Mouse (Mus musculus) embryonic facial prominence, embryonic 14.5 days (tissue): Measurements from ENCODE around the gene Sel1l. TPM values are rescaled to one million over a fixed set of nuclear protein-coding genes. Genes with fewer than 3 reads are reported as not detected.

ENCODE experiments used
- ATAC-seq: fragments of 200-750 bp; cut with Nextera tagmentation; 2 replicates; pipeline ENCODE4 v1.8.0; 2017; ENCODE audit warnings: low read depth, moderate number of reproducible peaks, moderate TSS enrichment
- DNase-seq: peaks from one replicate; pipeline ENCODE4 v3.0.0-alpha.2; 2015; ENCODE audit warnings: low spot score
- H3K27ac ChIP-seq: fragments of 300-500 bp; sonication (generic); replicated peaks from 2 replicates; pipeline ENCODE4 v1.5.1; 2014; ENCODE audit warnings: low read depth, mild to moderate bottlenecking, low read length, moderate library complexity
- H3K27me3 ChIP-seq: fragments of 300-500 bp; sonication (generic); replicated peaks from 2 replicates; pipeline ENCODE4 v1.6.1; 2014; ENCODE audit warnings: low read length; ENCODE audit not compliant: control insufficient read depth, insufficient read depth
- H3K36me3 ChIP-seq: fragments of 300-500 bp; sonication (generic); 2 replicates; pipeline ENCODE4 v1.6.1; 2014; ENCODE audit warnings: low read length, mixed read lengths; ENCODE audit not compliant: control insufficient read depth, insufficient read depth
- H3K4me1 ChIP-seq: fragments of 300-500 bp; sonication (generic); 2 replicates; pipeline ENCODE4 v1.6.1; 2014; ENCODE audit warnings: antibody characterized with exemption, low read length; ENCODE audit not compliant: control insufficient read depth, insufficient read depth
- H3K4me2 ChIP-seq: fragments of 300-500 bp; sonication (generic); 2 replicates; pipeline ENCODE4 v1.6.1; 2014; ENCODE audit warnings: low read depth, mild to moderate bottlenecking, low read length, moderate library complexity, mixed read lengths
- H3K4me3 ChIP-seq: fragments of 300-500 bp; sonication (generic); 2 replicates; pipeline ENCODE4 v1.5.1; 2014; ENCODE audit warnings: low read depth, mild to moderate bottlenecking, low read length
- H3K9ac ChIP-seq: fragments of 300-500 bp; sonication (generic); 2 replicates; pipeline ENCODE4 v1.6.1; 2014; ENCODE audit warnings: low read depth, mild to moderate bottlenecking, low read length, moderate library complexity, mixed read lengths
- H3K9me3 ChIP-seq: fragments of 300-500 bp; sonication (generic); 2 replicates; pipeline ENCODE4 v1.6.1; 2016; ENCODE audit warnings: low read length; ENCODE audit not compliant: control insufficient read depth
- WGBS: fragments of 180-500 bp; shearing (Covaris S2); extraction: QIAGEN DNeasy Blood & Tissue Kit; methylation state at CpG from one replicate; pipeline ENCODE4 v1.1.7; 2014; 5-methylcytosine and 5-hydroxymethylcytosine counted together
- polyA plus RNA-seq: library from polyadenylated mRNA; unstranded; fragments of >200 nt; fragmentation: Nextera tagmentation; extraction: Ambion mirVana; gene quantifications from 2 replicates; pipeline ENCODE4 v1.2.1, GENCODE M21; 2014

Gene Sel1l
- polyA plus RNA-seq, 1 experiment from 2014 or later: 94.8 TPM

GRCm38 (mm10) chr12:91833939-91834333, 15.0 kb downstream of the Sel1l start:
- no peak overlapping the region for H3K27ac ChIP-seq
- no peak for ATAC-seq
- no peaks in the 10 kb centered on the region for H3K9me3 ChIP-seq
- no peaks in the 10 kb centered on the region for H3K4me1 ChIP-seq
- H3K4me2 ChIP-seq: no peak overlapping the region
- peaks cover 83% of the 10 kb centered on the region for H3K36me3 ChIP-seq
- no peak for DNase-seq
- no peaks in the 10 kb centered on the region for H3K27me3 ChIP-seq
- no peak overlapping the region for H3K4me3 ChIP-seq
- 52% methylated on average over 5 of the region's 5 CpGs for WGBS
- no peak overlapping the region for H3K9ac ChIP-seq

GRCm38 (mm10) chr12:91833237-91833938, 15.6 kb downstream of the Sel1l start:
- H3K4me2 ChIP-seq: no peak overlapping the region
- DNase-seq: no peak
- no peaks in the 10 kb centered on the region for H3K9me3 ChIP-seq
- H3K9ac ChIP-seq: no peak overlapping the region
- 93% methylated on average over 3 of the region's 3 CpGs for WGBS
- no peaks in the 10 kb centered on the region for H3K27me3 ChIP-seq
- no peaks in the 10 kb centered on the region for H3K4me1 ChIP-seq
- ATAC-seq: no peak
- H3K4me3 ChIP-seq: no peak overlapping the region
- H3K27ac ChIP-seq: no peak overlapping the region
- peaks cover 81% of the 10 kb centered on the region for H3K36me3 ChIP-seq

GRCm38 (mm10) chr12:91831410-91831809, 17.5 kb downstream of the Sel1l start:
- Histone ChIP-seq H3K4me3 (no peak overlapping the region), H3K9me3 (no peaks in the 10 kb centered on the region), H3K27ac (no peak overlapping the region), H3K9ac (no peak overlapping the region), H3K27me3 (no peaks in the 10 kb centered on the region), H3K36me3 (peaks cover 80% of the 10 kb centered on the region), H3K4me1 (no peaks in the 10 kb centered on the region), H3K4me2 (no peak overlapping the region)
- no peak for DNase-seq
- ATAC-seq: no peak
- 91% methylated on average over 7 of the region's 7 CpGs for WGBS

- Histone ChIP-seq H3K4me2 (no peak overlapping the region), H3K9ac (no peak overlapping the region), H3K27me3 (no peaks in the 10 kb centered on the region), H3K4me3 (no peak overlapping the region), H3K9me3 (no peaks in the 10 kb centered on the region), H3K27ac (no peak overlapping the region), H3K36me3 (peaks cover 81% of the 10 kb centered on the region), H3K4me1 (no peaks in the 10 kb centered on the region)
- WGBS: 94% methylated on average over 12 of the region's 12 CpGs
- ATAC-seq: no peak
- DNase-seq: no peak
Observed at GRCm38 (mm10) chr12:91820461-91820860, 28.5 kb downstream of the Sel1l start.

- Histone ChIP-seq H3K27me3 (no peaks in the 10 kb centered on the region), H3K9ac (no peak overlapping the region), H3K9me3 (no peaks in the 10 kb centered on the region), H3K4me2 (no peak overlapping the region), H3K4me3 (no peak overlapping the region), H3K4me1 (no peaks in the 10 kb centered on the region), H3K36me3 (peaks cover 82% of the 10 kb centered on the region), H3K27ac (no peak overlapping the region)
- 91% methylated on average over 4 of the region's 4 CpGs for WGBS
- ATAC-seq: no peak
- DNase-seq: no peak
Observed at GRCm38 (mm10) chr12:91818726-91819125, 30.2 kb downstream of the Sel1l start.

GRCm38 (mm10) chr12:91815990-91816389, 33.0 kb downstream of the Sel1l start:
- Histone ChIP-seq H3K27ac (no peak overlapping the region), H3K9me3 (no peaks in the 10 kb centered on the region), H3K4me2 (no peak overlapping the region), H3K9ac (no peak overlapping the region), H3K4me1 (no peaks in the 10 kb centered on the region), H3K36me3 (peaks cover 83% of the 10 kb centered on the region), H3K27me3 (no peaks in the 10 kb centered on the region), H3K4me3 (no peak overlapping the region)
- ATAC-seq: peak; percentile 68; the same call in 1 of the 2 replicates
- WGBS: 26% methylated on average over 10 of the region's 10 CpGs
- DNase-seq: peak; percentile 64

GRCm38 (mm10) chr12:91815552-91815951, 33.4 kb downstream of the Sel1l start:
- no peak overlapping the region for H3K4me3 ChIP-seq
- H3K9me3 ChIP-seq: no peaks in the 10 kb centered on the region
- H3K4me2 ChIP-seq: no peak overlapping the region
- no peak for ATAC-seq
- no peak overlapping the region for H3K9ac ChIP-seq
- no peaks in the 10 kb centered on the region for H3K4me1 ChIP-seq
- peaks cover 84% of the 10 kb centered on the region for H3K36me3 ChIP-seq
- no peak for DNase-seq
- 88% methylated on average over 11 of the region's 11 CpGs for WGBS
- H3K27ac ChIP-seq: no peak overlapping the region
- H3K27me3 ChIP-seq: no peaks in the 10 kb centered on the region

GRCm38 (mm10) chr12:91808911-91809310, 40.0 kb downstream of the Sel1l start:
- Histone ChIP-seq H3K36me3 (peaks cover 63% of the 10 kb centered on the region), H3K9me3 (no peaks in the 10 kb centered on the region), H3K27me3 (no peaks in the 10 kb centered on the region), H3K4me3 (no peak overlapping the region), H3K9ac (no peak overlapping the region), H3K4me1 (no peaks in the 10 kb centered on the region), H3K27ac (no peak overlapping the region), H3K4me2 (no peak overlapping the region)
- ATAC-seq: no peak
- no peak for DNase-seq
- 93% methylated on average over 8 of the region's 8 CpGs for WGBS

GRCm38 (mm10) chr12:91807761-91808160, 41.2 kb downstream of the Sel1l start:
- peaks cover 51% of the 10 kb centered on the region for H3K36me3 ChIP-seq
- no peak overlapping the region for H3K4me2 ChIP-seq
- no peaks in the 10 kb centered on the region for H3K27me3 ChIP-seq
- H3K4me3 ChIP-seq: no peak overlapping the region
- no peak for DNase-seq
- no peak overlapping the region for H3K9ac ChIP-seq
- no peaks in the 10 kb centered on the region for H3K9me3 ChIP-seq
- ATAC-seq: no peak
- no peaks in the 10 kb centered on the region for H3K4me1 ChIP-seq
- WGBS: 63% methylated on average over 6 of the region's 6 CpGs
- H3K27ac ChIP-seq: no peak overlapping the region
